Mouse (Mus musculus) regulatory T cell (primary cell): ENCODE results near the gene Pde7b.

Source experiments
- in situ Hi-C: fragments of 300-600 bp; cut with MboI, MseI; formaldehyde crosslinking; loops from one replicate; pipeline ENCODE4 v1.15.1; 2025; ENCODE audit warnings: high pct_unique_total_duplicates

The Pde7b gene

DNA sequence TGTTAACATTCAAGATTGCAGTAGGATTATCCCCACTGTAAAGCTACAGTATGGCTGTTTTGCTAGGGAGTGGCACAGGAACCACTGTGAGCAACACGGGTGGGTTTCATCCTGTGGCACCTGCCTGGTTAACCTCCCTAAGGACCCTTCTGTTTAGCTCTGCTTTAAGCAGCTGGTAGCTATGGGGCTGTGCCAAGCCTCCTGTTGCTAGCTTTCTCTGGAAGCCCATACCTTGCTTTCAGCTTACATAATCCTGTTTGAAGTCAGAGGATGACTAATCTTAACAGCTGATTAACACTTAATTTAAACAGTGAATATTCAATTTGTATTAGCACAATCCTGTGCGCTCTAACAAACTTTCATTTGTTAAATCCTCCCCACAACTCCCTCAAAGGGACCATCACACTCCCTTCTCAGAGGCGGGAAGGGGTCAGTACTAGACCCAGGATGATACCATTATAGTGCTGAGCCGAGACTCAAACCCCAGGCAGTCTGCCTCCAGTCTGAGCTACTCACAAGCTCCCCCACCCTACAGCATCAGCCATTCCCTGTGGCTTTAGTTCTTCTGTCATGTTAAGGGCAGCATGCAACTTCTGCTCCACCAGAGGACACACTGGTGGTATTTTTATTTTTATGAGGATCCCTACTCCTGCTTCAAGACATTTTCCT lies 362.3 kb downstream of the Pde7b start:
- in situ Hi-C loops: loop anchor here (5.0 kb wide), 1 partner anchor 585 kb away; no protein-coding TSS in a partner anchor

GRCm38 (mm10) chr10:20361542-20362449 lies 363.1 kb downstream of the Pde7b start:
- in situ Hi-C loops: loop anchor here (5.0 kb wide), 1 partner anchor 586 kb away; no protein-coding TSS in a partner anchor

DNA sequence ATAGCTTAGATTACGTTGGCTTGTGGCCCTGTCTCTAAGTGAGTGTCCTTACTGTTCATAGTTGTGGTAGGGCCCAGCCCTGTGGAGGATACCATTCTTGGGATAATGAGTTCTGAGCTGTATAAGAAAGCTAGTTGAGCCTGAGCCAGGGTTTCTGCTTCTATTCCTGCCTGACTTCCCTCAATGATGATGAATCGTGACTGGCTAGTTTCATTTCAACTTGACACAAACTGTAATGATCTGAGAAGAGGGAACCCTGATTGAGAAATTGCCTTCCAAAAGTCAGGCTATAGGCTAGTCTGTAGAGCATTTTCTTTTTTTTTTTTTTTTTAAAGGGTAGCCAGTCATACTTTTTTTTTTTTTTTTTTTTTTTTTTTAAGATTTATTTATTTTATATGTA lies 376.0 kb downstream of the Pde7b start:
- in situ Hi-C loops: loop anchor here (25.0 kb wide), 1 partner anchor 963 kb away; no protein-coding TSS in a partner anchor
